13 mouse cellular contexts compared by ENCODE assay signal in the genomic region with DNA sequence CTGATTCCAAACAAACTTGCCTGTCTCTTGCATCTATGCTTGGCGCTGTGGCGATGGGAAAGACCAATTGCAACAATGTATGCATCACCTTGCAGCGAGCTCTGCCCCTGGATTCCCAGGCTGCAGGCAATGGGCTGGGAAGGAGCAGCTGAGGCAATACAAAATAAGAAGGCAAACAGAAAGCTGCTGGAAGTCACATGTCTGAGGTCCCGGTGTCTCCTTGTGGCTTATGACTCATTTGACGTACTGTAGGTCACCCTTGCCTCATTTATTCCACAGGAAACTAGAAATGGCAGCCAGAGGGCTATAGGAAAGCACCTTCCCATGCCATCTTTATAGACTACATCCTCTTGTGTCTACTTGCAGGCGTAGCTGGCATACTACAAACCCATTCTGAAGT.
"Had no signal": no experiment of that assay in that cellular context is flagged by ENCODE, and none has a peak within 500 bp of the region (broad histone marks: within the 10 kb centered on the region; RNA-seq: fewer than 3 reads in every experiment).

No protein-coding gene starts in this region.

- H3K9me3 ChIP-seq: liver, embryonic 13.5 days; lung, embryonic 15.5 days; midbrain, embryonic 12.5 days had no signal

- H3K36me3 ChIP-seq: limb, embryonic 12.5 days; liver, embryonic 13.5 days; lung, embryonic 15.5 days; midbrain, embryonic 12.5 days; neural tube, embryonic 15.5 days had no signal

- H3K4me2 ChIP-seq: limb, embryonic 12.5 days; liver, embryonic 13.5 days; lung, embryonic 15.5 days; midbrain, embryonic 12.5 days; neural tube, embryonic 15.5 days had no signal

- DNase-seq: kidney, adult 9 months; liver, embryonic 13.5 days; liver, postnatal 0 days; lung, postnatal 14 days; right cerebral cortex, adult 18-20 months; right cerebral cortex, postnatal 25 days; thymus, adult 18-20 months had no signal

- H3K4me1 ChIP-seq: limb, embryonic 12.5 days; midbrain, embryonic 12.5 days; neural tube, embryonic 15.5 days had no signal

- H3K4me3 ChIP-seq: layer of hippocampus, adult 2 months; limb, embryonic 12.5 days; liver, embryonic 13.5 days; lung, embryonic 15.5 days; midbrain, embryonic 12.5 days; neural tube, embryonic 15.5 days had no signal

- H3K27me3 ChIP-seq: limb, embryonic 12.5 days; liver, embryonic 13.5 days; lung, embryonic 15.5 days; midbrain, embryonic 12.5 days; neural tube, embryonic 15.5 days had no signal

- H3K27ac ChIP-seq: layer of hippocampus, adult 2 months; limb, embryonic 12.5 days; liver, embryonic 13.5 days; lung, embryonic 15.5 days; midbrain, embryonic 12.5 days; neural tube, embryonic 15.5 days had no signal

- H3K9ac ChIP-seq: limb, embryonic 12.5 days; liver, embryonic 13.5 days; liver, postnatal 0 days; lung, embryonic 15.5 days; midbrain, embryonic 12.5 days; neural tube, embryonic 15.5 days had no signal

- ATAC-seq: liver, postnatal 0 days; midbrain, embryonic 16.5 days had no signal
